Mouse (Mus musculus): ENCODE measurements around the gene Runx1.

Gene Runx1

DNA sequence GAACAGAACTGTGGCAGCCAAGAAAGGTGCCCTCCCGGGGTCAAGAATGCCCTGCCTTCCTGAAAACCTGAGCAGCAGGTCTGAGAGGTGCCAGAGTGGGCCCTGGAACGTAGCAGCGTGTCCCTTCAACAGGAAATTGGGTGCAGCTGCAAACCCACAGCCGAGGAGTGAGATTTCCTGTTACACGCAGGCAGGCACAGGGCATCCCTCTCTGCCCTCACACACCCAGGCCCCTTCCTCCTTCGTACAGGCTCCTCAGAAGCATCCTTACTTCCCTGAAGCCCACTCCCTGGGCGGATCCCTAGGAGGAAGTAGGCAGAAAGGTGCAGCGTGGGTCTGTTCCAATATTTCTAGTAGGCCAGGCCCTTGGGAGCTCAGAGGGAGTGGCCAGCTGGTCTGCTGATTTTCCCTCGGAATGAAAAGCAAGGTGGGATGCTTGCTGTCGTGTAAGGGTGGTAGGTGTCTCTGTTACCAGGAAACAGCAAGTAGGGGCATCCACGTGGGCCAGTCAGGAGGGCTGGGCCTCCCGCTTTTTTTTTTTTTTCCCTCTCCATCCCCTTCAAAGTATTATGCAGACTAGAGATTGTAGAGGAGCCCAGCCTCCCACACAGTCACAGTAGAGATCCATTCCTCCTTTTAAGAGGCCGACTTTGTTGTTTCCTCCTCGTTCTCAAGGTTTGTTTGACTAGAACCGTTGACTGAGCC is 181.1 kb downstream of the Runx1 start:
- no peak for DNase-seq

DNA sequence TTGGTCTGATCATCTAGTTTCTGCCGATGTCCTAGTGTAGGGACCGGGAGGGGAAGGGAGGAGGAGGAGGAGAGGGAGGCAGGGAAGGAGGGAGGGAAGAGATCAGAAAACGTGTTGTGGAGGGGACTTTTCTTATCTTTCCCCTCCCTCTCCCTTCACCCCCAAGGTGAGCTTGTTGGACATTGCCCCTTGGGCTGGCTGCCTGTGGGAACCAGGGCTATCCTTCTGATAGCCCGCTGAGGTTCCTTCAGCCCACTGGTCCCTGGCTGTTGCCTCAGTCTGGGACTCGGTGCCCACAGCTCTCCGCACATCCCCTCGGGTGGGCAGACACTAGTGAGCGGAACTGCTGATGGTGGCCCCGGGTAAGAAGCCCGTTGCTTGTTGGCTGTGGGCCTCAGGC is 181.6 kb downstream of the Runx1 start:
- no peak for DNase-seq

DNA sequence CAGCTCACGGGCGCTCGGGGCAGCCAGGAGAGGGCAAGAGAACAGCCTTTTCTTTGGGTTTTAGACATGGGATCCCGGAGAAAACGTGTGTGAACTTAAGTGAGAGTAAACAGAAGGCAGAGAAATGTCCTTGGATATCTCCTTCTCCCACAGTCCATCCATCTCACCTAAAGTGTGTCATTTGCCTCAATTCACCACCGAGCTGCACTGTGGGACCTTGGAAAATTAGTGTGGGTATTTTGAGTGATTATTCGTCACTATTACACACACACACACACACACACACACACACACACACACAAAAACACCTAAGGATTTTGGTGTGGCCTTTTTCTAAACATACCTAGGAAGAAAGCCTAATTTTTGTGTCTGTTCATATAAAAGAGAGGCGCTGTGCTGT is 183.7 kb downstream of the Runx1 start:
- no peak for DNase-seq

DNA sequence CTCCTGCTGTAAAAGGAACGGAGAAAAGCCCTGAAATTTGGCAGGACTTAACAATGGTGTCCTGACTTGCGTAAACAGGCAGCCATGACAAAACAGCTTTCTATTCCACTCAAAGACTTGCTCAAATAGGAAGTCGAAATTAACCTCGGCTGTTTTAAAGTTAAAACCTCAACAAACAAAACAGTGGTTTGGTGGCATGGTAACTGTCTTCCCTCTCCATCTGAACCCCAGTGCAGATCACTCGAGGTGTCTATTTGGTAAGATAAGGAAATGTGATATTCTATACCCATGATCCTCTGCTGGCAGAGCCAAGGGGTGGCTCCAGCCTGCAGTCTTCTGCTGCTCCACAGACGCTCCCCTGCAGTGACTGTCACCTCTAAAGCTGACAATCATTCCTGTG is 184.9 kb downstream of the Runx1 start:
- no peak for DNase-seq

DNA sequence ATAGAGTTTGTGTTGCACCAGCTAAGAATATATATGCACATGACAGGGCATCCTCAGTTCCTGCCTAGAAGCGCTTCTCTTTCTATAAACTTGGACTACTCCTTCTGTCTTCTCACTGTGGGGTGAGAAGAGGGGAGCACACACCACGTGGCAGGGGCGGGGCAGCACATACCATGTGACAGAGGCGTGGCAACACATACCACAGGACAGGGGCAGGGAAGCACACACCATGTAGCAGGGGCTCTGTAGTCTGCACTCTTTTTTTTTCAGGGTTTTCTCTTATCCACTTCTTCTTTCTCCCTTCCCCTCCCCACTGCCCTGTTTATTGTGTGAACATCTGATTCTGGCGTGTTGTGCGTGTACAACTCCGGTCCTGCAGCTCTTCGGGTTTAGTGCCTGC is 186.9 kb downstream of the Runx1 start:
- DNase-seq: no peak

DNA sequence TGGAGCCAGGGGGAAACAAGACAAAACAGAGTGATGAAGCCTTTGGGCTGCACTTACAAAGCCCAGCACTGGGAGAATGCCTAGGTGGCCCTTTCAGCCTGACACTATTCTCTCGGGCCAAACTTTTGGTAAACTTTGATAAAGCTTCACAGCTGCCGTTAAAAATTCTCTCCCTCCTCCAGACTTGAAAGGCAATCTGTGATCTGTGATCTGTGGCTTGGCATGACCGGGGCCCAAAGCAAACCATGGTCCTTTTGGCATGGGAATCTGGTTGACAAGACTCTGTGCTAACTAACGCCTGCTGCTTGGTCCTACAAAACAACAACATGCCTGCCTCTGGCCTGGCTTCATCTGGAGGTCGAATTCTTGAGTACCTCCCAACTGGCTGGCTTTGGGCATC is 188.9 kb downstream of the Runx1 start:
- DNase-seq: no peak

DNA sequence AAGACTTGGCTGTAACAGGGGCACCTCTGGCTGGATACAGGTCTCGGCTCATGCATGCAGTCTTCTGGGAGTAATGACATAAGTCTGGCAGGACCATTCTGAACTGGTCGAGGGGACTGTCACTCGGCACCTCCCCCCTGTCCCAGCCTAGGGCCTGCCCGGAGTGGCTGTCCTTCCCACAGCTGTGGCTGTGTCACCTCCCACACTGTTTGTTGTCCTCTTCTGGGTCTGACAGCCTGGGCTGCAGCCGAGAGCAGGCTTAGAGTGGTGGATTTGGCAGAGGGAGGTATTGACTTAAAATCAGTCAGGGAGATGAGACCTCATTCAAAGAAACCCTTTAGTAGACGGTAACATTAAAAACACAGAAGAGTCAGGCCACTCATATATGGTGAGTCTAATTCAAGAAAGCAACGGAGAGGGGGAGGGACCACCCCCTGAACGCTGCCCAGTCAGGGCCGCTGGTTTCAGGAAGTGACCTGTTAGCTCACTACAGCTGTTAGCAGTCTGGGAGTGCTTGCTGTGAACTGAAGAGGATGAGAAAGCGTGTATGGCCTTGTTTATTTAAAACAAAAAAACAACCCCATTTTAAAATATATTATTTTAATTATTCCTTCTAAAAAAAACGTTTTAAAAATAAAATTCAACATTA is 193.7 kb downstream of the Runx1 start:
- no peak for DNase-seq

DNA sequence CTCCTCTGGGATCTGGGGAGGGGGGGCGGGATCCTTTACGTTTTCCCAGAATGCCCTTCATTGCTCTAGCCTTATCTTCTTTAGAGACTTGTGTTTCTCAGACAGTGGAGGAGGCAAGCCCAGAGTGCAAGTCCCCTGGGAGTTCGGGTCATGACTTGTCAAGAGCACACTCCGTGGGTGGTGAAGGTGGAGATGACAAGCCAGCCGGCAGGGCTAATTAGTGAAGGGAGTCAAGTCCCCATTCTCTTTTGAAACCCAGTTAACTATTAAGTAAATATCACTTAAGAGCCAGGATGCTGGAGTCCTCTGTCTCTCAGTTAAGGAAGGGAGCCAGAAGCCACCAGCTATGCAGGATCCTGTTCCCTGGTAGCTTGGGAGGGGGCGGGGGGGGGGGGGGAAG is 194.3 kb downstream of the Runx1 start:
- no peak for DNase-seq

DNA sequence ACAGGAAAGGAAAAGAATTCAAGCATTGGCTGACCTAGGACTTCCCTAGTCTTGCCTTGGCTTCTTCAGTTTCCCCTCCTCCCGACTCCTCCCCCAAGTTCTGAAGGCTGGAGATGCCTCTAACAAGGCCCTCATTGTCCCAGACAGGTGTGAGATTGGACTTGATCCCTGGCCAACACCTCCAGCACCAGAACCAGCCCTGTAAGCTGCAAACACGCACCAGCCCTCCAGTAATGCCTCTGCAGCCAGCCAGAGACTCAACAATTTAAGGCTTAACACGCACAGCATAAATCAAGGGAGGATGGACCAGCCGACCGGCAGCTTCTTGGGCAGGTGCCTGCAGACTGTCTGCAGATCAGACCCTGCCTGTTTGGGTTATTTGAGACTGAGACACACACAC is 195.0 kb downstream of the Runx1 start:
- no peak for DNase-seq

DNA sequence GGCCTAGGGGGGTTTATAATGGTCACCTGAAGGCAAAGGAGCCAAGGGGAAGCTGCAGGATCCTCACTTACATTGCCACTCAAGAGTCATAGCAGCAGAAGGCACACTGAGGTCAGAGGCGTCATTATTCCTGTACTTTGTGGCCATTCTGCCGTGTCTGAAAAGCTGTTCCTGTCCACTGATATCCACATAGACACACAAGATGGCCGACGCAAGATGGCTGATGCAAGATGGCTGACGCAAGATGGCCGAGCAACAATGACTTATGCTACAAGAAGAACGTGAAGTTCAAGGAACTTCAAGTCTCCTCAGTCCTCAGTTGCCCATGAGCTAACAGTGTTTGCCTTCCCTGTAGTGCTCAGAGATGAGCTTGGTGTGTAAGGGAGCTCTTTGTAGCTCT is 196.1 kb downstream of the Runx1 start:
- no peak for DNase-seq

DNA sequence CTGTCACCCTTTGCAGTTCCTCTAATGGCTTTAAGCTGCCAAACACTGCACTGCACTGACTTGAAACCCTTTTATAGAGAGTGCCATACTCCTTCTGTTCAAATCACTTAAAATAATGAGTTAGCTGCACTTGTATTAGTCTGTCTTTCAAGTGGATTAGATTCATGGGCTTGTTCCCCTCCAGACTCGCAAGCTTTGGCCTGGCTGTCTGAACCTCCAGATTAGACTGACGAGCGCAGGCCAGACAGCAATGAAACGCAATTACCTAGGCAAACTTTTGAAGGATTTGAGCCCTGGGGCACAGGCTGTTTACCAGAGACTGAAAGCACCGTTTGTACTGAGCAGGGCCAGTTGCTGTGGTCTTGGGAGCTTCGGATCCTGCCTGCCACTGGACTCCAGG is 198.7 kb downstream of the Runx1 start:
- DNase-seq: no peak

DNA sequence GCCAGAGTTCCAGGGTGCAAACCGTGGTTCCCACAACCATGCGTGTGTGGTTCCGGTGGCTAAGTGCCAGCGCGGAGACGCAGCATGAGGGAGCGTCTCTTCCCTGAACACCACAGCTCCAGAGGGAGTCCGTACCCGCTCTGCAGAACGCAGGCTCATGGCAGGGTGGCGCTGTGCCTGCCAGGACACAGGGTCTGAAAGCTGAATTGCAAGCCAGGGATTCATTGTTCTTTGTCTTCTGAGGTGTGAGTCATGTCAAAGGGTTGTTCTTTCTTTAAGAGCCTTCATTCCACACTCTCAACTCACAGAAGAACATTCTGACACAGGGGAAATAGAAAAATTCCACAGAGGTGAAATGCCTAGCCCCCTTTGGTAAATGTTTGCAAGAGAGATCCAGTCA is 202.0 kb downstream of the Runx1 start:
- DNase-seq: no peak

DNA sequence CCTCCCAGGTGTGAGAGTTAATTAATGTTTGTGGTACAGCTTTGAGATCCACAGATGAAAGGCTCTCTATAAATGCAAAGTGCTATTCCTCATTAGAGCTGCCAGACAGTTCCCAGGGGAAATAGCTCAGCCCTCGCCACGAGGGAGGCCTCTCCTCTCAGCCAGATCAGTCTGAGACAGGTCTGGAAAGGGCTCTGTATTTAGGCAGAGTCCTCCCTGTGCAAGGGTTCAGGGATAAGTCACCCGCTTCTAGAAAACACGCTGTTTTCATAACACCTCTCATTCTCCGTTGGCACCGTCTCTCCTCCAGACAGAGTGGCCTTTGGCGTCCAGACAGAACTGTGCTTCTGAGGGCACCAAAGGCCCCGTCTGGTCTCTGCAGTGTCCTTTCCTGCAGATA is 204.1 kb downstream of the Runx1 start:
- no peak for DNase-seq

DNA sequence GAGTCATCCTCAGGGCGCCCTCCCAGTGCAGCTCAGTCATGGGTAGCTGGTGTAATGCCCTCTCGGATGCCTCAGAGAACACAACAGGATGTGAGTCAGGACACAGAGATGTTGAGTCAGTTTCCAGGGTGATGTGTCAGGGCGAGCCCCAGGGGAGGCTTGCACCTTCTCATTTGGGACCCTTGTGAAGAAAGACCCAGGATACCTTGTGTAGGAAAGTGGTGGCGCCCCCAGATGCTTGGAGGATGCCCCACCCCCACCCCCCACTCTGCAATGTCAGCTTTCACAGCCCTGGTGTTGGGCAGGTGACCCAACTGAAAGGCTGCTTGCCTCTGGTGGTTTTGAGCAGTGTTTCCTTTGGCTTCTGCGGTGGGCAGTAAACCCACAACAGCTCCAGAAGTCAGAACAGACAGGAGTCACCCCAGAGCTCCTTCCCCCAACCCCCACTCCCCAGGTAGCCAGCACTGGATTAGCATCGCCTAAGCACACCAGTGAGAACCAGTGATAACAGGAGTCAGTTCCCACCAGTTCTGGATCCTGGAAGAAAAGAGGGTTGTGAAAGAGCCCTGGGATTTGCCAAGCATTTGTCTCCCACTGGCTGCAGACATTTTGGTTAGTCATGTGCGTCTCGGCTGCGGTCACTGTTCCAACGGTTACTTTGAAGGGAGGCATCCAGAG is 205.0 kb downstream of the Runx1 start:
- no peak for DNase-seq

DNA sequence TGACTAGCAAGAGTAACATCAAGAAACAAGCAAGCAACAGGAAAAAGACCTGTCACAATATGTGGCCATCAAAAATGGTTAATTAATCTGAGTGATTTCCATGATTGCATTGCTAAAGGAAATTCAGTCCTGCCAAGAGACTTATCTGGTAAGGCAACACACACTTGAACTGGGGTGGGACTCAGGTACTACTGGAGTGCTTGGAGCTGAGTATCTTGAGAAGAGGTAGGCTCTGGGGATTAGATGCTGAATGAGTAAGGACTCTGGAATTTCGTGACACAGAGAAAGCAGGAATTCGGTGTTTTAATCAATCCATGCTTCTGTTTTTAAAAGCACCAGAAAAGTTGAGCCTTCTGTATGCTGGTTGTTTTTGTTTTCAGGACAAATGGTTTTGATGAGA is 209.1 kb downstream of the Runx1 start:
- no peak for DNase-seq

DNA sequence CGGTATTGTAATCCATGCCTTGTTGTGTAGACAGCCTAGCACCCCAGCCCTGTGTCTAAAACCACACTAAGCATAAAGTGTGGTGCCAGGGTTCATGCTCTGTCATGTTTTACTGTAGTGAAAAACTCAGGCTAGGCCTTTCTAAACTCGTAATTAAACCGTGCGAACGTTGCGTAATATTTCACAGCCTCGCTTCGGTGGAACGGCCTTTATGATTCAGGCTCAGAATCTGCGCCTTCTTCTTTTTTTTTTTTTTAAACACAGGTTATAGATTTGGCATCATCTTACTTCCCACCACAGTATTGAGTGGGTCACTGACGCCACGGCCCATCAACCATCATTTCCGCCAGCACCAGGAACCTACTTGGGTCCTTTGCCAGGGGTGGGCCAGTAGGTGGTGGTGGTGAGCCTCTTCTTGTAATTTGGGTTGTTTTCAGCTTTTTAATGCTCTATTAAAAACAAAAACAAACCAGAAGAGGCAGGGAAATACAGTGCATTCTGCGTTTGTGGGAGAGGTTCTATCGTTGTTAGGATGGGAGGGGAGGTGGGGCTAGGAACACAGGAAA is 210.6 kb downstream of the Runx1 start:
- no peak for DNase-seq

DNA sequence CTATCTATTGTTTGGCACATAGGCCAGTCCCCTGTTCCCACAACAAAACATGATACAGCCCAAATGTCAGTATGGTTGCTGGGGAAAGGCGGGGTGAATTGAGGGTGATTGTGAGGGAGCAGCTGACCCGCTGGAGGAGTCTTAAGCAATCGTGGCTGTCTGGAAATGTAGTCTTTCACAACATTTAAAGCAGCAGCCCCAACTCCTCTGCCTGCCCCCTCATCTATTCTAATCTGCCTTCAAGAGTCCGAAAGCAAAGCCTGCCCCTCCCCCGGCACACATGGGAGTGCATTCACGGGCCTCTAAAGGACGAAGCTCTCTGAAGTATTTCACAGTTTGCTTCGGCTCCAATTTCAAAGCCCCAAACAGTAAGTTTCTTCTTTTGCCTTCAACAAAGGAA is 213.4 kb downstream of the Runx1 start:
- no peak for DNase-seq

DNA sequence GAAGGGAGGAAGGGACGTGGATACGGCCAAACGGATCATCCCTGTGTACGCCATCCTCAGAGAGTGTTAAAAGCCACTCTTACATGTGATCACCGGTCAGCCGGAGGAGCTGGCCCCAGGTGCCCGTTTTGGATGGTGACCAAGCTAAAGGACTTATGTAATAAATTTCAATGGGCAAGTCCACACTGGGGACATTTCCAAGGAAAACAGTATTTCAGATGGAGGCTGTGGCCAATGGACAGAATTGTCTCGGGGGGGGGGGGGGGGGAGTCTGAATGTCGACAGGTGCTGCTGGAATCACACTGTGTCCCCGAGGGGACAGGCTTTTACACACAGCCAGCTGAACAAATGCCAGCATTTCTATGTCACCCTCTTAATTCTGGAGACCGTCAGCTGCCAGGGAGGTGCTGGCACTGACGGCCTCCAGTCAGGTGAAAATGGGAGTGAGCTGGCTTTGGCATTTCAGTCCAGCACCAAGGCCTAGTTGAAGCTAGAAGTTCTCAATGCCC is 214.3 kb downstream of the Runx1 start:
- DNase-seq: peak; percentile 64

DNA sequence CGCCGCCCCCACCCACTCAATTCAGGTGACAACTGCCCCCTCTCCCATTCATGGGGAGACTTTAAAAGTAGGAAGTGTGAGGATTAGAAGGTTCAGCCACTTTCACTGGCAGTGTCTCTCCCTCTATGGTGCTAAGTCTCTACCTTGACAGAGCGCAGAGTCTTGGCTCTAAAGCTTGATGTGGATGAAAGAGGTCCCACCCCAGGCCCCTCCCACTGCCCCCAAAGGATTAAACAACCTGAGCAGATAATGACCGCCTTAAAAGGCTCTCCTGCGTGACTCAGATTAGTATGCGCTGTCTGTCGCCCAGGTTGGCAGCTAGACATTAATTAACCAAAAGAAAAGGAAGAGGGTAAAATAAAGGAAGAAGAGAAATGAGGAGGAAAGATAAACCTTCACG is 215.5 kb downstream of the Runx1 start:
- DNase-seq: no peak

DNA sequence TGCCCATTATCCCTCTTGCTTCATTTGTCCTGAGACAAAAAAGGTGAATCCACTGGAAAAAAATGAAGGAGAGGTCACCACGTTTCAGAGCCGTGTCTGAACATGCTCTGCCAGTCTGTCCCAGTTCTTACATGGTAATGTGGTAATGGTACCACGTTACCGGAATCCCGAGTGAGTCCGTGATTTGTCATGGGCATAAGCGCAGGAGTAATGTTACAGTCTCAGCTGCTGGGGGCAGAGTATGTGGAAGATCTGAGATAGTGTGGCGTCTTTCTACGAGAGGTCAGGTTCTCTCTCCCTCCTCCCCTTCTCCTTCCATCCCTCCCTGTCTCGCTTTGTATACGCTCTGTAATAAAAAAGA is 216.3 kb downstream of the Runx1 start:
- DNase-seq: no peak

DNA sequence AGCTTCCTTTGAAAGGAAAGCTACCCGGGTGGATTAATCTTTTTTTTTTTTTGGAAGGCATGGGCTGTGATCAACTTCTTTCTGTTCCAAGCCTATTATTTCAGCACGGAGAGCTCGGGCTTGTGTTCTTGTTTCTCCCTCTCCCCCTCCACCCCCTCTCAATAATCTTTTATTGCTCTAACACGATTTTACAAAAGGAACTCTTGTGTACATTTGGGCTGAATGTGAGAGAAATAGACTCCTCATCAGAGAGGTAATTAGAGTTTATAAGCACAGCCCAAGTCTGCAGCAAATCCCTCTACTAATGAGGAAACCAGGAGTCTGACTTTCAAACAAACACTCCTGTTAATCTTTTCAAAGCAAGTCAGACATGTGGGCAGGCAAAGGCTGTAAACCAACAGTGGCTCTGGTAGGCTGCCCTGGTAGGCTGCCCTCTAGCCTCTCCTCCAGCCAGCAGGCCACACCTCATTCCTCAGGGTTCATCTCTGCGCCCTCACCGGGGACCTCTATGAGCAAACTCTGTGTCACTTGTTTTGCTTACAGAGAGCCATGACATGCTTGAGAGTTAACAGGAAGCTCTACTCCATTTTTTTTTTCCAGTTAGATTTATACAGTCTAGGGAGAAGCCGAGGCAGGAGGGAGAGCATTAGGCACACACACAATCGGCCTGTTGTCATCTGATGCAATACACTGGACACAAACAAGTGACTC is 216.8 kb downstream of the Runx1 start:
- DNase-seq: peak; percentile 70

DNA sequence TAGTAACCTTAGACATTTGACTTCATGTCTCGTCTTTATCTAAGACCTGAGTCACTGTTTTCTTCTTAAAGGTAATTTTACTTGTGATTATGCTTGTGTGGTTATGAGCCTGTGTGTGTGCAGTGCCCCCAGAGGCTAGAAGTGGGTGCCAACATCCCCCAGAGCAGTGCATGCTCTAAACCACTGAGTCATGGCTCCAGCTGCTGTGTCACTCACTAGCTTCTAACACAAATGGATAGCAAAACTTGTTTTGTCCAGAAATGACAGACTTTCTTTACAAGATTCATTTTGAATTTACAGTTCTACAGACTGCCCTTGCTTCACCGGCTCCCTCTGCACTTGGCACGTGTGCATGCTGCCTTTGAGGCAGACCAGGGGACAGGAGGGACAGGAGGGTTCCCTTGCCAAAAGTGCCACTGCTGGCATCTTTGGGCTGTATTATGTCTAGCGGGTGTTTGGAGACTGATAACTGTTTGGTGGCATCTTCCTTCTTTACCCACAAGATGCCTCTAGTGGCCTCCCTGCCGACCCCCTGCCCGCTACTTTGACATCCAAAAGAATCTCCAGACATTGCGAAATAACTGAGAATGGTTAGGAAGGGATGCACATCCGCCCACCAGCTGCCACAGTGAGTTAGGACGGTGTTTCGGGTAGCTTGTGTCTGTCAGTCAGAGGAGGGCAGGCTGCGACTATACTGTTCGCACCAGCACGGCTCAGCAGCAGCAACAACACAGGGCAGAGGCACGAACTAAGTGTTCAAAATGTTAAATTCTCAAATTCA is 217.6 kb downstream of the Runx1 start:
- no peak for DNase-seq

All from kidney, adult 11 months (tissue).